Mouse (Mus musculus) layer of hippocampus, adult 6 months (tissue): Measurements from ENCODE around the gene Mucl2. TPM values are rescaled to one million over a fixed set of nuclear protein-coding genes. Genes with fewer than 3 reads are reported as not detected.

ENCODE experiments used
- long read RNA-seq, 2 experiments: library from polyadenylated mRNA; unstranded; transcript quantifications; one replicate each; pipeline ENCODE4 v2.0.0; 2019 to 2020
- microRNA-seq: library from miRNA; unstranded; fragments of <30 nt; microRNA quantifications from one replicate; pipeline ENCODE4 v1.2.0, GENCODE M21; 2020
- polyA plus RNA-seq: library from polyadenylated mRNA; unstranded; fragments of <200 nt; fragmentation: Nextera tagmentation; gene quantifications from 2 replicates; pipeline ENCODE4 v1.2.3, GENCODE M21; 2021

Gene Mucl2
- not detected in 2 replicates for polyA plus RNA-seq
- long read RNA-seq, experiment 1 = 0 reads
- long read RNA-seq, experiment 2 = 0 reads

DNA sequence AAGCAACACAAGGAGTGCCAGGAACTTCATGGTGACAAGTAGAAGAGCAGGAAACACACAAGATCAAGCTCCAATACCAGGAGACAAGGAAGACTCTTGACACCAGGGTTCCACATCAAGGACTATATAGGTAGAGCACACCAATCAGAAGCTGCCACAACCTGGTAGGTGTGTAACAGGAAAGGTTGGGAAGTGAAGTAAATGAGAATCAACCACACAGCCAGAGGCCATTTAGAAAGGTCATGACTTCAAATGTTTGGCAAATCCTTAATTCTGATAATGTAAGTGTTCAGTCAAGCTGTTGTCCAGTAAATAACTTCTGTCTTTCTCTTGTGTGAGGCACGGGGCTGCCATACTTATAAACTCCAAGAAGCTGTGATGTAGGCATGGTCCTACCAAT lies at the start of gene Mucl2:
Mucl2 (minus strand) TSS at position 101 of the 400 bp plus-strand sequence.

Small RNA genes within 50 kb of the gene (microRNA-seq; reads per million reads assigned to microRNA genes)
- gene Gm22852 = not detected

Other genes starting within 250 kb of the Mucl2 start
- gene Mucl1, start 143.8 kb downstream of the Mucl2 start, polyA plus RNA-seq = not detected in 2 replicates